Mouse (Mus musculus) spleen, postnatal 10 days (tissue): ENCODE results near the gene Tlcd1.
"Not testable (repeated sequence)": the region's sequence is repeated elsewhere in the genome, so short reads cannot be mapped to it uniquely, and the experiment has no call there.

Source experiments
- DNase-seq, 2 experiments: peaks; one replicate each; pipeline ENCODE4 v3.0.0; 2021 to 2022; ENCODE audit warnings: low spot score in 2 of 2

The Tlcd1 gene

DNA sequence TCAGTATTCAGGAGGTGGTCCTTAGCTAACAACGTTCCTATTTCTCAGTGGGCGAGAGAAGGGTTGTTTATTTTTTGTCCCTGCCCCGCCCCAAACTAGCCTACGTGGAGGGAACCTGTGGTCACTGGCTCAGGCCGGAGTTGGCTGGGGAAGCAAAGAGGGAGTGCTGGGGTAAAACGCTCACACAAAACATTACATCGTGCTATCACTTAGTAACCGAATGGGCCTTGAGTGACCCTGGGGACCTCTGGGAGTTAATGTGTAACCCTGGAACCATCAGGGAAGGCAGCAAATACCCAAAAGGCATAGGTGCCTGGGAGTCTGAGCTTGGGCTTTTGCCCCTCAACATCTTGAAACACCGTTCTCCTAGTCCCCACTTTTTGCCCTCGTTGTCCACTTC is 926 bp downstream of the Tlcd1 start:
- peak in 1 of 2 experiments; percentile 76 for DNase-seq

DNA sequence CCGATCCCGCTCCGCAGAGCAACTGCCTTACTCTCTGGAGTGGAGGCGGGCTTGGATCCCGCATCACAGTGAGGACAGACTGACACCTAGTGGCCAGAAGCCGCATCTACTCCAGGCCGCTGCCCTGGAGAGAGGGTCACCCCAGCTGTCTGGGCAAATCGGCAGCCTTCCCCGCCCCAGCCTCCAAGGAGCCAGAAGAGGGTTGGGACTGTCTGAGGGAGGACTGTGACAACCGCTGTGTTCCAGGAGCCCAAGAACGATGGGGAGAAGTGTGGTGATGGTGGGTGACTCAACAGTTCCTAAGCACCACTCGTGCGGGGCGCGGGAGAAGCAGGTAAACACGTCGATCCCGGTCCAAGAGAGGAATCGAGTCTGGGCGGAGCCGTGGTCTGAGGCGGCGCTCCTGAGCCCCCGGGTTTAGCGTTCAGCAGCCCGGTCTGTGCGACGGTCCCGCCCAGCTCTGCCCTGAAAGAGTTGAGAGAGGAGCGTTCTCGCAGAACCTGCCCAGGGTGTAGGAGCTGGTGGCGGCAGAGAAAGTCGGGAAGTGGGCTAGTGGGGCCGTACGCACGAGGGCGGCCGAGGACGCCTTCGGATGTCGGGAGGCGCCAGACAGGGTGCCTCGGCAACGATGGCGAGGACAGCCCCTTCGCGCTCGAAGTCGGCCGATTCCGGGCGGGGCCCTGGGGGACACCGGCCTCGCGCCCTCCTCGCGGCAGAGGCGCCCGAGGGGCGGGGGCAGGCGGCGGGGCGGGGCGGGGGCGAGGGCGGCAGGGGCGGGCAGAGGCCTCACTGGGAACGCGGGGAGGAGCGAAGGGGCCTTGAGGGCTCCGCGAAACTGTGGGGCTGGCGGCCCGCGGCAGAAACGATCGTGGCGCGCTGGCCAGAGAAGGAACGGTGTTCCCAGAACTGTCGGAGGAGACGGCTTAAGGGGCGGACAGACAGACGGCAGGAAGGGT is 1.7 kb downstream of the Tlcd1 start:
- peak; percentile 94 to 97 for DNase-seq

DNA sequence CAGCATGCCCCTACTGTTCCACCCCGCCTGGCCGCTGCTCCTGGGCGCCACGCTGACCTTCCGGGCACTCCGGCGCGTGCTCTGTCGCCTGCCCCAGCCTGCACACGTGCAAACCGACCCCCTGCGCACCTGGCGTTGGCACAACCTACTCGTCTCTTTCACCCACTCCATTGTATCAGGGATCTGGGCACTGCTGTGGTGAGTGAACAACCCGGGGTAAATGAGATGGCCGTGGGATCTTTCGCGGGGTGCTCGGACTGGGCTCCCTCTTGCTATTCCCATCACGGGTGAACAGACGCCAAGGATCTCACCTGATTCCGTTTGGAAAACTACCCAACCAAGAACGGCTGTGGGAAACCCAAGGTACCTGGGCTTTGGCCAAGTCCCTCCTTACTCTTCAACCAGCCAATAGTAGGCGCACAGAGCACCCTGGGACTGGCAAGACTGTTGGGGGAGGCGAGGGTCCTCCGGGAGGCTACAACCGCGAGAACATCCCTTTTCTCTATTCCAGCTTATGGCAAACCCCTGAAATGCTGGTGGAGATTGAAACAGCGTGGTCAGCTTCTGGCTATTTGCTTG is 2.4 kb downstream of the Tlcd1 start:
- peak; percentile 63 to 71 for DNase-seq

DNA sequence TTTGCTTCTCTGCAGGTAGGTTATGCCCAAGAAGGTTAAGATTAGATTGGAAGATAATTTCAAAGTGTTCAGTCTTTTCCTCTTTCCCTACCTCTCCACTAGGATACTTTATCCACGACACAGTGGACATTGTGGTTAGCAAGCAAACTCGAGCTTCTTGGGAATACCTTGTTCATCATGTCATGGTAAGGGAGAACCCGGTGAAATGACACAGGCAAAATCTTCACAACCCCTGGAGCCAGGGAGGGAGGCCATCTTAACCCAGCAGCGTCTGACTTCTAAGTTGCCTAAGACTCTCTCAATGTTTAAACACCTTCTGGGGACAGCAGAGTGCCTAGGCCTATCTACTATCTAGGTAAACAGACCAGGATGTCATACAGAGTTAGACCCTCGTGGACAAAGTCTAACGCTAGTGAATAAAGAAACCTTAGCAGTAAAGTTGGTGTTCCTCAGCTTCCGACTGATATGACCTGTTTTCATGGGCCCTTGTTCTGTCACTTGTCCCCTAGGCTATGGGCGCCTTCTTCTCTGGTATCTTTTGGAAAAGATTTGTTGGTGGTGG is 3.0 kb downstream of the Tlcd1 start:
- DNase-seq: no peak

DNA sequence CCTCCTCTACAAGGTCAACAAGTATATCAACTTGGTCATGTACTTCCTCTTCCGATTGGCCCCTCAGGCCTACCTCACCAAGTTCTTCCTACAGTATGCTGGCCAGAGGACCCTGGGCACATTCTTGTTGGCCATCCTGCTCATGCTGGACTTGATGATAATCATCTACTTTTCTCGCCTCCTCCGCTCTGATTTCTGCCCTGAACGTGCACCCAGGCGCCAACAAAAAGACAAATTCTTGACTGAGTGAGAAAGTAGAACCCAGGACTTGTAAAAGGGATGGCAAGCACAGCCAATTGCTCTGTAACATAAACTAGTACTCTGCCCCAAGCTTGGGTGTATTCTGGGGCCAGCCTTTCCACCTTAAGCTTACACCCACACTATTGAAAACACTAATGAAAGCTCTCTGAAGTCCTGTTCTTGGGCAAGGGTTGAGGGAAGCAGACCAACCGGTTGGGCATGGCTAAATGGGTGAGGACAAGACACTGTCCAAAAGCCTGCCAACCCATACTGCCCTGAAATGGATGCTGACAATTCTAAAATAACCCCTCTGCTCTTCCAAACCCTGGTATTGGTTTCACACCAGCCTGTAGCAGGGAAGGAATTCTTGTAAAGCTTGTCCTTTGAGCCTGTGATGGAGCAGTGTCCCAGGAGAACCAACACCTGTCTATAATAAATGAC is 3.7 kb downstream of the Tlcd1 start:
- no peak for DNase-seq

DNA sequence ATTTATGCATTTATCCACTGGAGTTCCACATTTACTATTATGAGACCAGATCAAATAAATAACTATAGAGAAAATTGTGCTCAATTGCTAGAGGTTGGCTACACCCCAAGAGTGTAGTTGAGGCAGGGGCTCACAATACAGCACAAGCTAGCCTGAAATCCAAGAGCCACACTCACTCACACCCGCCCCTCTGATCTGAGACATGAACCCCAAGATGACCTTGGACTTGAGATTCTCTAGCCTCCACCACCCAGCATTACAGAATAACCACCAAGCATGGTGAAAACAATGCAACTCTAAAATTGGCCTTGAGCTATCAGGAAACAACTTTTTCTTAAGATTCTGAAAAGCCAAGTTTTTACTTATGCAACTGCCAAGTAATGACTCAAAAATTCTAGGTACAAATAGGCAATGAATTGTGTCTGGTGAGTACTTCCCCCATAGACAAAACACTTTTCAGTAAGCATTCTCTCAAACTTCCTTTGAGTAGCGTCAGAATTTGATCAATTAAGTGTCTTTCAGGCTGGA is 5.4 kb downstream of the Tlcd1 start:
- DNase-seq: no peak

DNA sequence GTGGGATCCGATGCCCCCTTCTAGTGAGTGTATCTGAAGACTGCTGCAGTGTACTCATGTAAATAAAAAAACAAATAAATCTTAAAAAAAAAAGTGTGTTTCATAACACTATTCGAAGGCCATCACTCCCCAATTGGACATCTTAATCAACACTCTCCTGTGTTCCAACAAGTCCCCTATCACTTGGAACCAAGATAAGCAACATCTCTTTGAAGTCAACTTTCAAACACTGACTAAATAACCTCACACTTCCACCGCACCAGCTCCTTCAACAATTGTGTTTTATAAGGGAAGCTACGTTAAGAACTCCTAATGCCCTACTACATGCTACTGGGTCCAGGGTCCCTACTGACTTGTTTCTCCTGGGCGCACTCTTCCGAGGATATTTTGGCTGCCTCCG is 5.9 kb downstream of the Tlcd1 start:
- DNase-seq: no peak

DNA sequence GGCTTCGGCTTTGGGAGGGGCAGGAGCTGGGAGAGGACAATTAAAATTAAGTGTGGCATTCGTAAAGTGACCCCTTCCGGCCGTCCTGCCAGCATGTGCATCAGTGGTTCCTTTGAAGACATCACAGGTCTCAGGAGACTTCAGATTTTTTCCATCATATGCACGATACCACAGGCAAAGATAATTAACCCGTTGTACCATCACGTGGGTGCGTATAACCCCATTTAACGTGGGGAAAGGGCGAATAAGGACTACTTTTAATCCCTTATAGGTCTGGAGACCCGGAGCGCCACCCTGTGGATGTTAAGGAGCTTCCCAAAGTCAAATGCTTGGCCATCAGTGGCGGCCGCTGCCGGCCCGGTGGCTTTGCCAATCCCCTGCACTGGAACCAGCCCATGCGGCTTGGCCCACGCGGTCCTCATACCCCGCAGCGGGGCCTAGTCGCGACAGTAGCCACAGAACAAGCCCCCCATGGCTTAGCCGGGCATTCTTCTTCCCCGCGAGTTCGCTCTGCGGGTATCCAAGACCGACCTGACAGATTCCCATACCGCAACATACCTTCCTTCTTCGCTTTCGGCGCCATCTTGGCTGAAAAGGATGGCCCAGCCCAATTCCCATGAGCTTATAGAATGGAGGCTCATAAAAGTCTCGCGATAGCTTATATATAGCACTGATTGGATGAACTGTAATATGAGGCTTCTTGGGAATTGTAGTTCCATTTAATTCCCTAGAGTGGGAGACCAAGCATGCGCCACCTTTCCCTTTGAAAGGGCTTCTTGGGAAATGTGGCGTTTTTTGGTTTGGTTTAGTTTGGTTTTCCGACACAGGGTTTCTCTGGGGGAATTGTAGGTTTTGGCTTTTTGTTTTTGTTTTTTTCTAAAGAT is 6.7 kb downstream of the Tlcd1 start, which contains the start of gene Rpl23a:
Rpl23a (minus strand) TSS at position 624 of the 884 bp plus-strand sequence.
- peak; percentile 80 to 81 for DNase-seq

DNA sequence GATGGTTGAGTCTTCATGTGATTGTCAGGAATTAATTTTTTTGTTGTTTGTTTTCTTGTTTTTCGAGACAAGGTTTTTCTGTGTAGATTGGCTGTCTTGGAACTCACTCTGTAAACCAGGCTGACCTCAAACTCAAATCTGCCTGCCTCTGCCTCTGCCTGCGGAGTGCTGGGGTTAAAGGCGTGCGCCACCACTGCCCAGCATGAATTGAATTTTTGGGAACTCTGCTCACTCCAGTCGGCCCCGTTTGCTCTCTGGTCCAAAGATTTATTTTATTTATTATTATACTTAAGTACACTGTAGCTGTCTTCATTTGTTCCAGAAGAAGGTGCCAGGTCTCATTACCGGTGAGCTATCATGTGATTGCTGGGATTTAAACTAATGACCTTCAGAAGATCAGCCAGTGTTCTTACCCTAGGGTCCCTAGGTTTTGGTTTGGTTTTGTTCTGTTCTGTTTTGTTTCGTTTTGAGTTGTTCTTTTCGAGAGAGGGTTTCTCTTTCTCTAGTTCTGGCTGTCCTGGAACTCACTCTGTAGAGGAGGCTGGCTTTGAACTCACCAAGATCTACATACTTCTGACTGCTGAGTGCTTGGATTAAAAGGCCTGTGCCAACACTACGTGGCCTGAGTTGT is 7.5 kb downstream of the Tlcd1 start:
- no peak for DNase-seq

DNA sequence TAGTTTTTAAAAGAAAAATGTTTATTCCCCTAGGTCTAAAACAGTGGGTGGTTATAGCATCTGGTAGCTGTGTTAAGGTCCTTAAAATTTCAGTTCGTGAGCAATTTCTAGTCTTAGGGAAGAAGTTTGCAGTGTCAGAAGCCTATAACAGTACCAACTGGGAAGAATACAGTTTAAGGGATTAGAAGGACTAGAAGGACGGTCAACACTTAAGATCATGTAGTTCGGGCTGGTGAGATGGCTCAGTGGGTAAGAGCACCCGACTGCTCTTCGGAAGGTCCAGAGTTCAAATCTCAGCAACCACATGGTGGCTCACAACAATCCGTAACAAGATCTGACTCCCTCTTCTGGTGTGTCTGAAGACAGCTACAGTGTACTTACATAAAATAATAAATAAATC is 8.2 kb downstream of the Tlcd1 start:
- DNase-seq: not testable (repeated sequence)

DNA sequence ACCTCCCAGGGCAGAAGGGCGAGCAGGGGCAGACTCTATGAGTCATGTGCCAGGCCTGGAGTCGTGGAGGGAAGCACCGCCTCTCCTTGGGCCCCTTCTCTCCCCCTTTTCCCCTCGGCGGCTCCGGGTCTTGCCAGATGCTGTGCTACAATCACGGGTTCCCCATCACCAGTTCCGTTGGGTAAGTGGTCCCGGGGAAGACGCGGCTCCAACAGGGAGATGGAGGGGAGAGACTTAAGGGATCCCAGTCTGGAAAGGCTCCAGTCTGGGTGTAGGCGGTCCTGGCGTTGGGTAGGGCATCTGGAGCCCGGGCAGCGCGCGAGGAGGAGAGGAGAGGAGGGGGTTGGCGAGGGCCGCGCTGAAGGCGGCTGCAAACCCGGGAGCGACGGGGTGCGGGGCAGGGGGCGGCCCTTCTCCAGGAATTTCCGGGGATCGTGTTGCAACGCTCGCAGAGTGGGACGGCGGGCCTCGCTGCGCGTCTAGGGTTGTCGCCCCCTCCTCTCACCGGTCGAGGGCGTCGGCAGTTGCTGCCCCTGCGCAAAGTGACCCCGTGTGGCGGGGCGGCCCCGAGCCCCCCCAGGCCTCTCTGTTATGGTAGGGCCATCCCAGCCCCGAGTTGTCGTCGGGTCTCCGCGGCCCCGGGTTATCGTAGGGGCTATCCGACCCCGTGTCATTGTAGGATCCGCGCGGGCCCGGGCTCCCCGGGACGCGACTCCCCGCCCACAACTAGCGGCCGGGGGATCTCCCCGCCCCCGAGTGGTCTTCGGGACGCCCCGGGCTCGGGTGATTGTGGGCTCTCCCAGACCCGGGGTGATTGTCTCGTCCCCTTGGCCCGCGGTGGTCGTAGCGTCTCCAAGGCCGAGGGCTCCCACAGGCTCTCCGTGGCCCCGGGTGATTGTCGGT is 12.1 kb downstream of the Tlcd1 start, which contains the start of gene Rab34:
Rab34 (plus strand) TSS at position 100 of the 903 bp plus-strand sequence.
- DNase-seq: no peak

DNA sequence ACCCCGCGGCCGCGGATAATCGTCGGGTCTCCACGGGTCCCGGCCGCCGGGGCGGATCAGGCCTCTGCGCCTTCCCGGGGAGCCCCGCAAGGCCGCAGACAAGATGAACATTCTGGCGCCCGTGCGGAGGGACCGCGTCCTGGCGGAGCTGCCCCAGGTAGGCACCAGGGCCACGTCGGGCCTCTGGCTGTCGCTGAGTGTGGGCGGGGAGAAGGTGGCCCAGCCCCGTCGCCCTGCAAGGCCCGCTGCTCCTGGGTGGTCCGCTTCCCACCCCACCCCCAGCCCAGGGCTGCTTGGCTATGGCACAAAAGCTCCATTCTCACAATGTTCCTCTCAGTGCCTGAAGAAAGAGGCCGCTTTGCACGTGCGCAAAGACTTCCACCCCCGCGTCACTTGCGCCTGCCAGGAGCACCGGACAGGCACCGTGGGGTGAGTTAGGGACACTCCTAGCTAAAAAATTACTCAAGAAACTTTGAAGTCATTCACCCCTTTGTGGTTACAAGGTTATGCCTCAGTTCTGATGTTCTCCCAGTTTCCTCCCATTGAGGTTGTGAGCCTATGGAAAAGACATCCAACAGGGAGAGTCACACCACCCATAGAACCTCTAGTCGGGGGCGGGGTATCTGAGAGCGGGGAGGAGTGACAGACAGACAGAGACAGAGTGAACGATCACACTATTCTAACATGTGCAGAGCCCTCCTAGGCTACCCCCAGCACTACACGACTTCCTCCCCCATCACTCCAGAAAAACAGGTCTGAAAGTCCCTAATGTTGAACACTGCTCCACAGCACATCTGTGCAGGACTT is 12.9 kb downstream of the Tlcd1 start:
- no peak for DNase-seq

DNA sequence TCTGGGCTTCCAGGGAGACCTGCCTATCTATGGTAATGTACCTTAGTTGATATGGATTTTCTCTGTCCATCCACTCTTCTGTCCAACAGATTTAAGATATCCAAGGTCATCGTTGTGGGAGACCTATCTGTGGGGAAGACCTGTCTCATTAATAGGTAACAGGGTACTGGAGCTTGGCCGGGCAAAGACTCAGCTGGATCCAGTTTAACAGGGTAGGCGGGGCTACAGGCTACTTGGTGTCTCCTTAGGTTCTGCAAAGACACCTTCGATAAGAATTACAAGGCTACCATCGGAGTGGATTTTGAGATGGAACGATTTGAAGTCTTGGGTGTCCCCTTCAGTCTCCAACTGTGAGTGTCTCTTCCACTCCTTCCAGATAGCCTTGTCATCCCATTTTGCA is 13.5 kb downstream of the Tlcd1 start:
- no peak for DNase-seq

DNA sequence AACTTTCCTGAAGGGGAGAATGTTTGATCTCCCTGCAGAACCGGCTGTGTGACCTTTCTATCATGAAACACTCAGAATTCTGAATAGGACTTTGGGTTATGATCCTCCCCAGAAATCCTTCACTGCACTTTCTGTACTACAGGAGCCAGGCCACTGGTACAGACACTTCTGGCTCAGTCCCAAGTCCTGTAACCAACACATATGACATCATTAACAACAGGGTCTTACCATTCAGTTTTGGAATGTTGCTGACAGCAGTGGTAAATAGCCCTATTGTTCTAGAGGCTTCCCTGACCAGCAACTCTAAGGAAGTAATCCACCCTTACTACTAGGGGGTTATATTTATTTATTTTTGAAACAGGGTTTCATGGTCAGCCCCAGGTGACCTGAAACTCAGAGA is 16.6 kb downstream of the Tlcd1 start, which contains the start of gene Proca1:
Proca1 (plus strand) TSS at position 280 of the 400 bp plus-strand sequence.
- DNase-seq: no peak

DNA sequence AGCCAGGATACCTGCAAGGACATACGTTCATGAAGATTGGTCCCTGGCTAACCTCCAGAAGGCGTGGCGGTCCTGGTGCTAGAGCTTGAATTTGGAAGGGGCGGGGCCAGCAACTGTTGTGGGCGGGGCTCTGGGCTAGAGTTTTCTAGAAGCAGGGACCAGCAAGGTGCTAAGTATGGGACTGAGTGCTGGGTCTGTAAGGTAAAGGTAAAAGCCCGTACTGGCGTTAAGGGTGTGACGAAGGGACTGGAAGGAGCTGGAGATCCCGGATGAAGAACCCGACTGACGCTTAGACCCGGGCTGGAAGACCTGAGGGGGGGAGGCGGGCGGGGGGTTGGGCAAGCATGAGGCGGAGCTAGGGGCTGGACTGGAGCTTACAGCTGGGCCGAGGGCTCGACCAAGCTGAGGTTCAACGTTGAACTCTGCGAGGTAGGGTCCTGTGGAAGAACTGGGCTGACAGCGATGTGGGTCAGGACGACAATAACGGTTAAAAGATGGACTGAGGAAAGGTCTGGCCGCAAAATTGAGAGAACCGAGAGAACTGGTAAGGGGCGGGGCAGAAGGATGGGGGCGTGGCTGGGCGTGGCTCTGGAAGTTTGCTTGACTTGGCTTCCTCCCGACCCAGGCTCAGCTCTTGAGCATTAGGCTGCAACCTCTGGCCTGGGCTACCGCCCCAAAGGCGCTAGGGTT is 18.0 kb downstream of the Tlcd1 start:
- peak; percentile 67 to 89 for DNase-seq

DNA sequence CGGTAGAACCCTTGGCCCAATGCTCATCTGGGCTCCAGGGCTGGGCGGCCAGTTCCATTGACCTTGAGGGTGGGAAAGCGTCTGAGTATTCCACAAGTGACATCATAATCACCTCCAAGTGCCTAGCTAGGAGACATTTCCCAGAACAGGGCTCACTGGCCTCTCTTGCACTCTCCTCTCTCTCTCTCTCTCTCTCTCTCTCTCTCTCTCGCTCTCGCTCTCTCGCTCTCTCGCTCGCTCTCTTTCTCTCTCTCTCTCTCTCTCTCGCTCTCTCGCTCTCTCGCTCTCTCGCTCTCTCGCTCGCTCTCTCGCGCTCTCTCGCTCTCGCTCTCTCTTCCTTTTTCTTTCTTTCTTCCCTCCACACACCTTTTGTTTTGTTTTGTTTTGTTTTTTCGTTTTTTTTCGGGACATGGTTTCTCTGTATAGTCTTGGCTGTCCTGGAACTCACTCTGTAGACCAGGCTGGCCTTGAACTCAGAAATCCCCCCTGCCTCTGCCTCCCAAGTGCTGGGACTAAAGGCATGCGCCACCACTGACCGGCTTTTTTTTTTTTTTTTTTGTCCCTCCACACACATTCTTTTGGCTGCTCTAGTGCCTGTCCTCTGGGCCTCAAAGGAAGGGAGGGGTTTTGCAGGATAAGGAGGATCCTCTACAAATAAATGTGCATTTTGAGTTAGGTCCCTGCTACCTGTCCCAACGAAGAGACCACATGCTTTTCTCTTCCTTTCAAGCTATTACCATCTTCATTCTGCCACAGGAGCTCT is 18.8 kb downstream of the Tlcd1 start:
- no peak for DNase-seq

DNA sequence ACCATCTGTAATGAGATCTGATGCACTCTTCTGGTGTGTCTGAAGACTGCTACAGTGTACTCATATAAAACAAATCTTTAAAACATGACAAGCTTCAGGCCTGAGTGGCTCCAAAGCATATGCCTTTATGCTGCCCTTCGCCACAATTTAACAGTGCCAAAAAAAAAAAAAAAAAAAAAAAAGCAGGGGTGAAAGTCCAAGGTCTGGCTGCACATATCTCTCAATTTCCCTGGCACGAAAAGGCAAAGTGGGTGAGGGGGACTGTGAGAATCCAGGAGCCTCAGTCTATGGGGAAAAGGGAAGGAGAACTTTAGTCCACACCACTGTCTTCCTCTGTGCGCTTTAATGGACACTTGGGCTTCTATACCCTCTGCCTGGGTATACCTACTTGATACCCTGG is 25.9 kb downstream of the Tlcd1 start:
- no peak for DNase-seq
